Mouse (Mus musculus) cortical plate, adult 2 months (tissue): ENCODE results near the gene Tmem201.

ENCODE experiments used
- CTCF ChIP-seq: fragments of 200-500 bp; IDR thresholded peaks from 2 replicates; pipeline ENCODE4 v1.5.1; 2011; ENCODE audit warnings: mild to moderate bottlenecking, control low read depth, low read length; ENCODE audit not compliant: insufficient read depth; ENCODE audit errors: extremely low read depth
- POLR2A ChIP-seq: fragments of 200-500 bp; IDR thresholded peaks from 2 replicates; pipeline ENCODE4 v1.6.1; 2011; ENCODE audit warnings: mild to moderate bottlenecking, low read length, control low read depth; ENCODE audit not compliant: insufficient read depth; ENCODE audit errors: extremely low read depth

- TF ChIP-seq CTCF (no peak), POLR2A (no peak)
These were observed 2.9 kb downstream of the Tmem201 start for GRCm38 (mm10) chr4:149734730-149735475.
